Mouse (Mus musculus): ENCODE results near the gene Bahd1.

Gene Bahd1

DNA sequence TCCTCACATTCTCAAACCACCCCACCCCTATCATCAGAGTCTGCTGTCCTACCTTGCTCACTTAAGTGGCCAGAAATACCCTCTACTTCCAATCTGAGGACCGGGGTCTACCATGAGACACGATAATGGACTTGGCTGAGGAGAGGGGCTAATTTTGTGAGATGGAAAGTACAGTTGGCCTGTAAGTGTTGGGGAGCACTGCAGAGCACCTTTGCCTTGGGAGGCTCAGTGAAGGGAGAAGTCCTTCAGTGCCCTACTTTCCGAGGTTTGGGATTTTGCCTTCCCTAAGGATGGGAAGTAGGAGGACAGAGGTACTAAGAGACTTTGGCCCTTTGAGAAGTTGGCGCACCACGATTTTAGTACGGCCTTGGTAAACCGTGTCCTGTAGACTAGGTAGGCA lies 871 bp upstream of the Bahd1 start:
- no peak for DNase-seq

DNA sequence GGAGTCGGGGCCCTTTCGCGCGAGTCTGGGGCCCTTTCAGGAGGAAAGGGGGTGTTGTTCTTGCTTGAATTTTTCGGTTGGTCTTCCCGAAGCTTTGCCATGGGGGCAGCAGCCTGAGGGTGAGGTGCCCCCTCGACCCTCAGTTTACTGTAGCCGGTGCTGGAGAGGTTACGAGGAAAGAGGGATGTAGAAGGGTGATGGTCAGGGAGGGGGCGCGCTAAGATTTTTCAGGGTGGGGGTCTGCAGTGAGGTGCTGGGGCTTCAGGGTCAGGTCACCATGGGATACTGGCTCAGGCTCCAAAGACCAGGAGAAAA lies 606 bp downstream of the Bahd1 start:
- DNase-seq, result peak in 1 of 2 experiments; percentile 50

DNA sequence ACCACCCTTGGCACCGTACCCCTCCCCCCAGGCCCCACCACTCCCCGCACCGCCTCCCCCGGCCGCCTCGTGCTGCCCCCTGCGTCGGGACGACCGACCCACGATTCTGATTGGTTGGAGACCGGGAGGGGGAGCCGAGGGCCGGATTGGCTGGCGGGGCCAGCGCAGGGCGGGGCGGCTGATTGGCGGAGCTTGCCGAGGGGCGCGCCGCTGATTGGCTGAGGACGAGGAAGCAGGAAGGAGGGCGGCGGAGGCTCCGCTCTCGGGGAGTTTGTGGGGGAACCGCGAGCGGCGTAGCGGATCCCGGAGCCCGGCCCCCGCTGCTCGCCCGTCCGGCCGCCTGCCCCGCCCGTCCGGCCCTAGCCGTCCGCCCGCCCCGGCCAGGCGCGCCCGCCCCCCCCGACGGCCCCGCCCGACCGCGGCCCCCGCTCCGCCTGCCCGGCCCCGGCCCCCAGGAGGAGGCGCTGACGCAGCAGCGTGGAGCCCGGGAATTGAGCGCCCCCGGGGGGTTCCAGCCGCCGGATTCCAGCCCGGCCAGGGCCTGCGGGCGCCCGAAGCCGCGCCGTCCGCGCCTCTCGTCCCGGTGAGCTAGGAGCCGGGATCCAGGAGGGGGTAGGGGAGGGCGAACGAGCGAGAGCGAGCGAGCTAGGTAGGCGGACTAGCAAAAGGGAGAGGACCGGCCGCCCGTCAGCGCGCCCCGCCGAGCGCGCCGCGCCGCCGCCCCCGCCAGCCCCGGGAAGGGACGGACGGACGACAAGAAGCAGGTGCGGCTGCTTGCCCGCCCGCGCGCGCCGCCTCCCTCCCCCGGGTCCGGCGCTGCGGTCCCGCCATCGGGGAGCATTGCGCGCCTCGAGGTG lies 1.2 kb downstream of the Bahd1 start:
- DNase-seq, result peak; percentile 98 to 99

DNA sequence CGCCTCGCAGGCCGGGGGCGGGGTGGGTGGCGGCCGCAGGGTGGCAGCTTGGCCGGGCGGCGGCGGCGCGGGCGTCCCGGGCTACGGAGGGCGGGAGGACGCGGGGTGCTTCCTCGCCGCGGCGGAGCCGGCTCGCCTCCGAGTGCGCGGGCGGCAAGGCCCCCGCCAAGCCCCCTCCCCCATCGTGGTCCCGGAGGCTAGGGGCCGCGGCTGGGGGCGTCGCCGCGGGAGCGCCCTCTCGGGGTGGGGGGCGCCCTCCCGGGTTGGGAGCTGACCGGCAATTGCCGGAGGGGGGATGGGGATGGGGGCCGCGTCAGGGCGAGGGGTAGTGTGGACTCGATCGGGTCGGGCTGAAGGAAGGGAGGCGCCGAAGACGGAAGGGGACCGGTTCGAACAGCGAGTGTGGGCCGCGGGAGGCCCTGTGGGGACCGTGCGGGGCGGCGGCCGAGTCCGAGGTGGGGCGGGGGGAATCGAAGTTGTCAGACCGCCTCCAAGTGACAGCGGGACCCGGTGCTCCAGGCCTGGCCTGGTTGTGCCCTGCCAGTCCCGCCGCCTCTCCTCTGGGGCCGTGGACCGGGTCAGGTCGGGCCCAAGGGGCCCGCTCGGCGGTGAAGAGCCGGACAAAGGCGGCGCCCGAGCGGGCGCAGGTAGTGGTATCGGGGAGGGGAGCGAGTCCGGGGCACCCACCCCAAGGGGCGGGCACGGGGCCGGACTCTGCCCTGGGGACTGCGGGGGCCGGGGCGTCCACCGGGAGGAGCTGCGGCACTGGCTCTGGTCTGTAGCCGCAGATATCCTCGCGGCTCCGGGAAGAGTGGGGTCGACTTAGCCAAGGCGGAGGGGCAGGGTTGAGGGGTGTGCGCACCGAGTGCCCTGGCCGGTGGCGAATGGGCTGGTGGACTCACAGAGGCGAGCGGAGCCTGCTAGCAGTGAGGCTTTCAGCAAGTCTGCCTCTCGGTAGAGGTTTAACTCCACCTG lies 2.2 kb downstream of the Bahd1 start:
- DNase-seq, result peak; percentile 50 to 64

DNA sequence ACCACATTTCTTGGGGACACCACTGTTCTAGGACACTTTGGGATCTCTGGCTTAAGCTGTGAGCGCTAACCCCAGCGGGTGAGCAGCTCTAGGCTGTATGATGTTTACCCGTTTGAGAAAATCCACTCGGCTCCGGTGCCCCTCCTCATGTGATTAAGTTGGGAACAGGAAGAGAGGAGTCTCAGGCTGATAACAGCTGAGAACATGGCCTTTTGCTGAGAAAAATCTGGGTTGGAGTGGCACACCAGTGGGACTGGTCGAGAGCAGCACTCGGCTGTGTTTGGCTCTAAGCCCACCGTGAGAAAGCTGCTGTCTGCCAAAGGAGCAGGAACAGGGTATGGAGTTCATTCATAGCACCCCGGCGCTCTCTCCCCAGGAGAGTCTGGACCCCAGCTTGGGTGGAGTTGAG lies 3.2 kb downstream of the Bahd1 start:
- peak; percentile 60 to 63 for DNase-seq

DNA sequence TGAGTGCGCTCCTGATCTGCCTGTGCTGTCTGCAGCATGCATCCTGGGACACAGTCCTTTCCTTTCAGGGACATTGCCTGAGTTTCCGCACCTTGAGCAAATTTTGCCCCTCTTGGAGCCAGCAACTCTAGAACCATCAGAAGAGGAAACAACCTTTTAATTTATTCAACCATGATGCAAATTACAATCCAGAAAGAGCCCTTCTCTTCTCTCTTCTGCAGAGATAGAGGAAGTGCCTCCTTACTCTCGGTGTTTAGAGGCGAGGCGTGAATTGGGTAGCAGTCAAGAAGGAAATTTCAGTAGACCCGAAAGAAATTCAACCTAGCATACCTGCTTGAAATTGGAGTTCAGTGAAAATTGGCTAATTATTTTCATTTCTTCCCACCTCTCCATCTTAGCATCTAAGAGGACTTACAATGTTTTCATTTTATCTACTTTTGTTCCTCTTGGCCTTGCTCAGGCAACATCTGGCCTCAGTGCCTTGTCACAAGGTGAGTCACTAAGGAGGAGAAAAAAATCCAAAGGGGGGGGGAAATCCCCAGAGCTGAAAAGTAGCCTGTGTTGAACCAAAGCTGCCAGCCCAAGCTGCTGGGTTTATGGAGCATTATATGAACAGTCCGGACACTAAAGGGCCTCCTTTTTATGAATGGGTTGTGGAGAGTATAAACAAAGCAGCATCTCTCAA lies 5.4 kb downstream of the Bahd1 start:
- no peak for DNase-seq

DNA sequence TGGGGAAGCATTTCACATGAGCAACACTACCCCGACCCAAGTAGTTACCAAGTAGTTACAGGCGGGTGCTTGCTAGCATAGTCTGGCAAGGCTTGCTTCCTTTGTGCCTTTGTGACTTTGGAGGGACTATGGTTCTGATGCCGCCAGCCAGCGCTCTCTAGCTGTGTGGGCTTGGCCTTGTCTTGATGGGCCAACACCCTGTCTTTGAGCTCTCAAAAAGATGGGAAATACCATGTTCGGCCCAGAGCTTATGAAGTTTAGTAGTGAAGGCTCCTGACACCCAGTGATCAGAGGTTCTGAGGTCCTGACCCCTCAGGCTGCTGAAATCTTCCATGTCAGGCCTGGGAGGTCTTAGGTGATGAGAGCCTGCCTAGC lies 5.9 kb downstream of the Bahd1 start:
- no peak for DNase-seq

DNA sequence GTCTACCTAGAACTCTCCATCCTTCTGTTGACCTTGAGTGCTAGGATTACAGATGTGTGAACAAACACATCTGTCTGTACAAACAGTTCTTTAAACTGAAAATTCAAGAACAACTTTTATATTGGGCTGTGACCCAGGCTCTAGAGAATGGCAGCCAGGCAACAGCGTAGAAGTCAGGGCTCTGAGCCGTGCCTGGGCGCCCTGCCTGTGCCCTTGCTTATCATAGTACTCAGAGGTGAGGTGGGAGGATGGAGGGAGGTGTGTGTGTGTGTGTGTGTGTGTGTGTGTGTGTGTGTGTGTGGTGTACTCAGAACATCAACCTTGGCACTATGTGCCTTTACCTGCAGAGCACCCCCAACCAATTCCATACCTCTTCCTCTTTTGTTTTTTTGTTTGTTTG lies 7.6 kb downstream of the Bahd1 start:
- no peak for DNase-seq

DNA sequence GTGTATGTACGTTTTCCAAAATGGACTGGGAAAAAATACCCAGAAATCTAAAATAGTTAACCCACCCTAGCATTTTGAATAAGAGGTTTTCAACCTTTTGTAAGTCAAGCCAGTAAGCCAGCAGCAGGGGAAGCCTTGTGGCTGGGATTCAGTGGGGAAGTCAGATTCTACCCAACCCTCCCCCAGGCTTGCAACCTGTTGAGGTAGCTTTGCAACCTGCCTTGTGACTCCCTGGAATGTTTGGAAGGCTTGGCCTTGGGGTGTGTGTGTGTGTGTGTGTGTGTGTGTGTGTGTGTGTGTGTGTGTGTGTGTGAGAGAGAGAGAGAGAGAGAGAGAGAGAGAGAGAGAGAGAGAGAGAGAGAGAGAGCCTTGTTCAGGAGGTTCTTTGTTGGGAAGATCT lies 9.0 kb downstream of the Bahd1 start:
- DNase-seq, result no peak

DNA sequence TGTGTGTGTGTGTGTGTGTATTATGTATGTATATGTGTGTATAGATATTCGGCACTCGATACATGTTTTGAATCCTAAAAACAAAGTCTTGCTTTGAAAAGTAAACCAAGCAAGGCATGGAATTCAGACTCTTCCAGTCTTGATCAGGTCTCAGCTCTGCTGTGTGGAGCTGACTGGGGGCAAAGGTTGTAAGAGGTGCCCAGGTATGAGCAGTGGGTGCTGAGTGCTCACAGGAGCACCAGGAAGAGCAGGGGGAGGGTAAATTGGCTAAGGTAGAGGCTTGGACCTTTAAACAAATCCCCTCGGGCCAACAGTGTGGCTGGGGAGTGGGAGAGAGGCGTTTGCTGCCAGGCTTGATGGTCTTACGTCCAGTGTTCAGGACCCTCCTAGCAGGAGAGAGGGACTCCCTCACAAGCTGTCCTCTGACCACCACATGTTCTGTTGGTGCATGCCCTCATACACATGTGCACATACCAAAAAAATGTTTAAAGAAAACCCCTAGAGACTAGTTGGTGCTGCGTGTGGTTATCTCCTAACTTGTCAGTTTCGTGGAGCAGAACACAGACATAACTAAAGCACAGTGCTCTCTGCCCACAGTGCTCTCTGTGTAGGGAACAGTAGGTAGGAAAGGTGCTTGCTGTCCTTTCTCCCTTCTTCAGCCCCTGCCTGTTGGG lies 10.6 kb downstream of the Bahd1 start:
- DNase-seq, result no peak

DNA sequence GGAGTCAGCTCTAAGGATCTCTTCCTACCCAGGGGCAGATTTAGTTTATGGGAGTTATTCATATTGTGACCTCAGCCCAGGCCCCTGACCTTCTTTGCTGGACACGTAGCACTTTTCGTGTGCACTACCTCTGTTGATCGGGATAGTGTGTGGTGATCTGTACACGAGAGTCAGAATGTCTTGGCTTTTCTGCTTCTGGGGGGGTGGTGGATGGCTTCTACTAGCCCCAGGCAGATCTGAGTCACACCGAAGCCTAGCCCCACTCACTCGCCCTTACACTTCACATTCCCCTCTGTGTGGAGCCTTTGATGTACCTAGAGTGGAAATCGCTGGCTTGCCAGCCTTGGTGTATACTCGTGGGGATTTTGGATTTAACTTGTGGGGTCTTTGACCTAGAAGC lies 12.5 kb downstream of the Bahd1 start:
- no peak for DNase-seq

DNA sequence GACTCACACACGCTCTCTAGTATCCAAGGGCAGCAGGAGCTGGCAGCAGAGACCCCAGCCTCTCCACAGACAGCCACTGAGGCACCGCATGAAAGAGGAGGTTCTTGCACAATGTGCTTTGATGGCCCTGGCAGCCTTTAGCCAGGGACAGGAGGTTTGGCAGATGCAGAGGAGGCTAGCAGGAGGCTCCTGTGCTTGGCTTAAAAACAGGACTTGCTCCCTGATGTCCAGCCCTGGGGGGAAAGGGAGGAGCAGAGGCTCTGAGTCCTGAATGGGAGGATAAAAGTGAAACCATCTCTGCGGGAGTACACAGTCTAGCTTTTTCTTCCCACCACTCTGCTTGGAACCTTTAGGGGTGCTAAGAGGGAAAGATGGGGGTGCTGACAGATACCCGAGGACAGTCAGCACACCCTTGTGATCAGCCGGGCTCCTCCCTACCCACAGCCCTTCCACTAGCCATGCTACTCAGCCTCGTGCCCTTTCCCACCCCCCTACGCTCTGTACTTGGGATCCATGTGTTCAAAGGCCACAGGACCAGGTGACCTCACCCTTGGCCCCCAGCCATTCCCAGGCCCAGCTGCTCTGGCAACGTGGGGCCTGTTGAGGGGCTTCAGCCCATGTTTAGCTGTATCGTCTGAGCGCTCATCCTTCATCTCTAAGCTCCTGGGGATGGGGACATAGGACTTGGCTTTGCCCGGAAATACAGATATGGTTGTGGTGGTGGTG lies 13.5 kb downstream of the Bahd1 start:
- peak; percentile 62 to 72 for DNase-seq

DNA sequence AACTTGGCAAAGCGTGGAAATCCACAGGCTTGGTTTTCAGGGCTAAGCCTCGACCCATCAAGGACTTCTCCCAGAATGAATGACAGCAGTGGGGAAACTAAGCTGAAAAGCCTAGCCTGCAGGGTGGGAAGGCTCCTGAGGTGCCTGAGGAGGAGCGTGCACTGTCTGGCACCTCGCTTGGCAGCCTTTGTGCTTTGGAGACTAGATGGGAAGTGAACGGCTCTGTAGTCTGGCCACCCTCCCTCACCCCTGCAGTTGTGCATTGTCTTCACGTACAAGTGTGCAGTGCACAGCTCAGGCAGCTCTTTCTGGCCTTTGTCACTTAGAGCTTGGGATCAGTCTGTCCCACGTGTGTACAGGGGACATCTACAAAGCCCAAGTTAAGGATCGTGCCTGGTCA lies 14.5 kb downstream of the Bahd1 start:
- DNase-seq, result peak in 1 of 2 experiments; percentile 29

DNA sequence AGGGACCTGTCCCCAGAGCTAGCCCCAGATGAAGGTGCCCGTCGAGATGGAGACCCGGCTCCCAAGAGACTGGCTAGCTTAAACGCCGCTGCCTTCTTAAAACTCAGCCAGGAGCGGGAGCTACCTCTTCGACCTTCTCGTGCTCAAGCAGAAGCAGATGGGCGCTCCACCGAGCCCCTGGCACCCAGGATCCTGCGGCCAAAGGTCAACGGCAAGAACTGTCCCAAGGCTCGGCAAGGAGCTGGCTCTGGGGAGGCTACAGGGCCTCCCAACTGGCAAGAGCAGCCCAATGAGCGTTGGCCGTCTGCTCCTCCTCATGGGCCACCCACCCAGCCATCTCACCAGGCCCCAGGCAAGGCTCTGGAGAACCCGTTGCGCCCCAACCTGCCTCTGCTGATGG lies 16.3 kb downstream of the Bahd1 start:
- peak in 1 of 2 experiments; percentile 19 for DNase-seq

DNA sequence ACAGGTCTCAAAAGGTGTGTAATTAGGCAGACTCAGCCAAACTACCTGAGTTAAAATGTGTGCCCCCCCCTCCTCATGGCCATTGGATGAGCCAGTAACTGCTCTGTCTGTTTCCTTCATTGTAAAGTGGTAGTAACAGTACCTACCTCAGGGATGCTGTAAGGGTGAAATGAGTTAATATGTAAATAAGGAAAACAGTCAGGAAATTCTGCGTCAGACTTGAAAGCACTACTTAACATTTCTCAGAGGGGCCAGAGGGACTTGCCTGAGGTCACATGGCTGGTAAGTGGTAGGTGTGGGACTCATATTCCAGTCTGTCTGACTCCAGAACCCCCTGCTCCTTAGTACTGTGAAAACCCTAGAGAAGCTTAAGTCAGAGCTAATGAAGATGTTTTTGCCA lies 18.4 kb downstream of the Bahd1 start:
- no peak for DNase-seq

DNA sequence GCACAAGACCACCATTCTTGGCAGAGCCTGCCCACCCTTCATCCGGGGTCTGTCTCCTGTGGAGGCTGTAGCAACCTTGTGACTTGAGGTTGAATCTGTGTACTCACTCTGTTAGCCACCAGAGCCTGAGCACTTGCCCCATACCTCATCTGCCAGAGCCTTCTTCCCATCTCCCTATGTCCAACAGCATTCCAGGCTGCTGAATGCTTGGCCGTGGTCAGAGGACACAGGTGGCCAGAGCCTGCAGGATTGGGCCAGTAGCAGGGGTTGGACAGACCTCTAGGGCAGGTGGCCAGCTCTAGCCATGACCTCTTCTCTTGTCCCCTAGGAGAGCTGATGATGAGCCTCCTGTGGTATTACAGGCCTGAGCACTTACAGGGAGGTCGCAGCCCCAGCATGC lies 20.3 kb downstream of the Bahd1 start:
- DNase-seq, result peak in 1 of 2 experiments; percentile 45

DNA sequence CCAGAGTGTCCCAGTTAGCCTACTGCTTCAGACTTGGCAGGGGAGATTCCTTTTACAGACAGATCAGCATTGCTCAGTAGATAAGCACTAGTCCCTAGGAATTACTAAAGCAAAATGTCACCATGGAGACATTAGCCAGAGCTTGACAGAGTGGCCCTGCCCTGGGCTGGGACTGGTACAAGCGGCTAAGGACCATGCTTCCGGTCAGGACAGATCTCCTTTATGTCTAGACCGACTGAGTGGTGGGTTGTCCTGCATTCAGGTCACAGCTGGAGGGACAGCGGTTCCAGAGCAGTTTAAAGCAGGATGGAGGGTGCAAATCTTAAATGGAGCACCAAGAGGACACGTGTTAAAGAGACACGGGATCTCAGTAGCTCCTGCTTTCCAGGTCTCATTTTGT lies 25.8 kb downstream of the Bahd1 start:
- no peak for DNase-seq

DNA sequence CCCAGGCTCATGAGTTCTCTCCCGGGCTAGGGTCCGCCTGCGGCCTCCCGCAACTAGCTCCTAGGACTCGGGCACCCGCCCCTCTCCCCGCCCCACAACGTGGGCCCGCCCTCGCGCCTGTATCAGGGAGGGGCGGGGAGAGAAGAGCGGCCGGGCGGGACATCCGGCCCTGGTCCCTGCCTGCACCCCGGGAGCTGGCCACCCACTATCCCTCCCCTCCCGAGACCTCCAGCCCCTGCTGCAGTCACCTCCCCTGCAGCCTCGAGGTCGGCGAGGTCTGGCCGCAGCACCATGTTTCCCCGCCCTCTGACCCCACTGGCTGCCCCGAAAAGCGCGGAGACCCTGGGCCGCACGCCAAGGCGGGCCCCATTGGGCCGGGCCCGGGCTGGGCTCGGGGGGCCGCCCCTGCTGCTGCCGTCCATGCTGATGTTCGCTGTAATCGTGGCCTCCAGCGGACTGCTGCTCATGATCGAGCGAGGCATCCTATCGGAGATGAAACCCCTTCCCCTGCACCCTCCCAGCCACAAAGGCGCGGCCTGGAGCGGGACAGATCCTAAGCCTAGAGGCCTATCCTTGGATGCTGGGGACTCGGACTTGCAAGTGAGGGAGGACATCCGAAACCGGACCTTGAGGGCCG lies 26.3 kb downstream of the Bahd1 start, which contains the start of gene Chst14:
TSS of gene Chst14 (plus strand) at position 136 of the 637 bp plus-strand sequence.
- DNase-seq, result peak; percentile 71 to 75

DNA sequence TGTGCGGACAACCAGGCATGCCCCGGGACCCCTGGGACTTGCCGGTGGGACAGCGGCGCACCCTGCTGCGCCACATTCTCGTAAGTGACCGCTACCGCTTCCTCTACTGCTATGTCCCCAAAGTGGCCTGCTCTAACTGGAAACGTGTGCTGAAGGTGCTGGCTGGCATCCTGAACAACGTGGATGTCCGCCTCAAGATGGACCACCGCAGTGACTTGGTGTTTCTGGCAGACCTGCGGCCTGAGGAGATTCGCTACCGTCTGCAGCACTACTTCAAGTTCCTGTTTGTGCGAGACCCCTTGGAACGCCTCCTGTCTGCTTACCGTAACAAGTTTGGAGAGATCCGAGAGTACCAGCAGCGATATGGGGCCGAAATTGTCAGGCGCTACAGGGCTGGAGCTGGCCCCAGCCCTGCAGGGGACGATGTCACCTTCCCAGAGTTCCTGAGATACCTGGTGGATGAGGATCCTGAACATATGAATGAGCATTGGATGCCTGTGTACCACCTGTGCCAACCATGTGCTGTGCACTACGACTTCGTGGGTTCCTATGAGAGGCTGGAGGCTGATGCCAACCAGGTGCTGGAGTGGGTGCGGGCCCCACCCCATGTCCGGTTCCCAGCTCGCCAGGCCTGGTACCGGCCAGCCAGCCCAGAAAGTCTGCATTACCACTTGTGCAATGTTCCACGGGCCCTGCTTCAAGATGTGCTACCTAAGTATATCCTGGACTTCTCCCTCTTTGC lies 27.0 kb downstream of the Bahd1 start:
- peak in 1 of 2 experiments; percentile 14 for DNase-seq

DNA sequence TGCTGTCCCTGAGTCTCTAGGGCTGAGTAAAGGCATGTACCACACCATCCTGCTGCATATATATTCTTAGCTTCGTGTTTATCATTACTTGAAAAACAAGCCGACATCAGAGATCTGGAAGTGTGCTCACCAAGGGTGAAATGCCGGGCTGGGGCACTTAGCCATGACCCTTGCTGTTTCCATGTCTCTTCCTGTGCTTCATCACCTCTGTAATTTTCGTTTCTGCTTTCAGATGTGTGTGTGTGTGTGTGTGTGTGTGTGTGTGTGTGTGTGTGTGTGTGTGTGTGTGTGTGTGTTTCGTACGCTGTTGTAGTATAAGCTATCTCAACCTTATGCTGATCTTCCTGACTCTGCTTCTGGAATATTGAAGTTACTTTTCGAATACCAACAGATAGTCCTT lies 41.2 kb downstream of the Bahd1 start:
- no peak for DNase-seq

DNA sequence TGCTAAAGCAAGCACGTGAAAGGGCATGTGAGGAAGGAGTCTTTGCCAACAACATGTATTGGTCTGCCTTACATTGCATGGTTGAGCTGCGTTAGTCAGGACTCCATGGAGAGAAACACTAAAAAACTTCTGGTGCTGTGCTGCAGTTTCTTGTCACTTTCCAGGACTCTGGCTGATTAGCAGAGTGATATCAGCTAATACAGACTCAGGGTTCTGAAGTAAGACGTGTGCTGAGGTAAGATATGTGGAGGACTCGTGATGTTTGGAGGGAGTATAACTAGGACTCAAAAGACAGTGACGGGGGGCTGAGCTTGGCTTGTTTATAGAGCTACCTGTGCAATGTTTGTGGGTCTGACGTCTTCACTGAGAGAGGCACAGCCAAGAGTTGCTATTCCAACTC lies 43.1 kb downstream of the Bahd1 start:
- no peak for DNase-seq

All from cerebellum, adult 18-20 months (tissue).